ENCODE assay signal across 18 mouse cellular contexts in genomic region chrX:120050604-120051003, GRCm38 (mm10).
"Had no signal": no experiment of that assay in that cellular context is flagged by ENCODE, and none has a peak within 500 bp of the region (broad histone marks: within the 10 kb centered on the region; RNA-seq: fewer than 3 reads in every experiment).

No protein-coding gene starts in this region.

- H3K36me3 ChIP-seq: midbrain, embryonic 10.5 days; midbrain, embryonic 12.5 days; neural tube, embryonic 13.5 days; neural tube, embryonic 15.5 days had no signal

- H3K27ac ChIP-seq: midbrain, embryonic 10.5 days; midbrain, embryonic 12.5 days; neural tube, embryonic 13.5 days; neural tube, embryonic 15.5 days had no signal

- H3K9ac ChIP-seq: lung, embryonic 14.5 days; midbrain, embryonic 12.5 days; neural tube, embryonic 13.5 days; neural tube, embryonic 15.5 days had no signal

- DNase-seq: lung, embryonic 14.5 days; lung, postnatal 10 days; lung, postnatal 4 days; midbrain, embryonic 14.5 days; retina, postnatal 1 day; right cerebral cortex, adult 18-20 months; right cerebral cortex, postnatal 25 days; right cerebral cortex, postnatal 4 days; spleen, adult 18-20 months; thymus, adult 18-20 months; thymus, postnatal 14 days; thymus, postnatal 36 days had no signal

- H3K9me3 ChIP-seq: midbrain, embryonic 10.5 days; midbrain, embryonic 12.5 days; neural tube, embryonic 13.5 days; neural tube, embryonic 15.5 days had no signal

- H3K4me1 ChIP-seq: midbrain, embryonic 10.5 days; midbrain, embryonic 12.5 days; neural tube, embryonic 13.5 days; neural tube, embryonic 15.5 days had no signal

- H3K27me3 ChIP-seq: midbrain, embryonic 12.5 days; neural tube, embryonic 13.5 days; neural tube, embryonic 15.5 days had no signal

- H3K4me2 ChIP-seq: lung, embryonic 14.5 days; midbrain, embryonic 12.5 days; neural tube, embryonic 13.5 days; neural tube, embryonic 15.5 days had no signal

- ATAC-seq: midbrain, embryonic 16.5 days had no signal

- H3K4me3 ChIP-seq: midbrain, embryonic 10.5 days; midbrain, embryonic 12.5 days; myocyte; neural tube, embryonic 13.5 days; neural tube, embryonic 15.5 days had no signal
